Comparison of ENCODE assay signal across 14 mouse cellular contexts in the genomic region with DNA sequence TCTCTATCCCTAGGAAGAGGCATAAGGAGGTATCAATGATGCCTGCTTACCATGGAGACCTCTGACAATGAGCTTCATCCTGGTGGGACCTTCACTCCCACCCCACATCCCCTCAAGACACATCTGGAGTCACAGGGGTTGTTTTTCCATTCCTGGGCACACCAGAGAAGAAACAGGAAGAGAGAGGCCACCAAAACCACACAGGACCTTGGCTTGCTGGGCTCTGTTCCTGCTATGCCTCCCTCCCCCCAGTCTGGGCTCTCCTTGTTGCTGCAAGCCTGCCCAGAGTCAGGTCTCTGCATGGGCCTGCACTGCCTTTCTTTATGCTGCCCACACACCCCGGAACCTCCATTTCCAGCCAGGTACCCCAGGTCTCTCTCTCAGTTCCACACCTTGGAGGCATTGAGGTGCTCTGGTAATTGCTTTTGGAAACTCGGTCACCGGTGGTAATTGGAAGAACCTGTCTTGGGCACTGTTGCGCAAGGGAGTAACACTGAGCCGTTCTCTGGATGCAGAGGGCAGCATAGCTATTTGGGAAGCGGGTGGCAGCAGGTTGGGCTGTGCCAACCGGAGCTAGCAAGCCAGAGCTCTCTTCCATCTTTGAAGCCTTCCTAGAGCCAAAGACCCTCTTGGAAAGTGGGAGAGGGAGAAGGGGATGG.
"Had no signal": no experiment of that assay in that cellular context is flagged by ENCODE, and none has a peak within 500 bp of the region (broad histone marks: within the 10 kb centered on the region; RNA-seq: fewer than 3 reads in every experiment).

No protein-coding gene starts in this region.

- H3K36me3 ChIP-seq: limb, embryonic 15.5 days; liver, embryonic 12.5 days; midbrain, embryonic 10.5 days; neural tube, embryonic 13.5 days; stomach, embryonic 15.5 days had no signal

- ATAC-seq: liver, embryonic 12.5 days had no signal

- H3K4me2 ChIP-seq: limb, embryonic 15.5 days; liver, embryonic 12.5 days; lung, embryonic 14.5 days; neural tube, embryonic 13.5 days; stomach, embryonic 15.5 days had no signal

- DNase-seq: kidney, postnatal 25 days; layer of hippocampus, postnatal 36 days; lung, embryonic 14.5 days; lung, postnatal 10 days; lung, postnatal 4 days; midbrain, embryonic 14.5 days; retina, postnatal 1 day; right cerebral cortex, postnatal 4 days; thymus, postnatal 36 days had no signal

- H3K4me3 ChIP-seq: limb, embryonic 15.5 days; liver, embryonic 12.5 days; midbrain, embryonic 10.5 days; neural tube, embryonic 13.5 days; stomach, embryonic 15.5 days had no signal

- H3K27ac ChIP-seq: limb, embryonic 15.5 days; liver, embryonic 12.5 days; midbrain, embryonic 10.5 days; neural tube, embryonic 13.5 days; stomach, embryonic 15.5 days had no signal
